Mouse (Mus musculus) erythroid progenitor cell, adult 5-6 weeks (primary cell): ENCODE measurements around the gene Wfdc6b. TPM values are rescaled to one million over a fixed set of nuclear protein-coding genes. Genes with fewer than 3 reads are reported as not detected.

Source experiments
- ATAC-seq: replicated peaks from 2 replicates; pipeline ENCODE4 v1.8.0; 2016; ENCODE audit warnings: moderate number of reproducible peaks, mild to moderate bottlenecking, moderate TSS enrichment, inconsistent platforms; ENCODE audit not compliant: poor library complexity, low FRiP score, severe bottlenecking
- total RNA-seq, 2 experiments: library from RNA; stranded (forward) in 1 of 2; stranded (reverse) in 1 of 2; fragments of 150-400 nt in 1 of 2; fragments of 186-747, 209-891 nt in 1 of 2; gene quantifications; 2 replicates each; pipeline versions ENCODE4 v1.2.3 to v1.2.4; 2015 to 2017; ENCODE audit warnings: low replicate concordance in 2 of 2

The Wfdc6b gene
- total RNA-seq, 2 experiments from 2014 or later: not detected

DNA sequence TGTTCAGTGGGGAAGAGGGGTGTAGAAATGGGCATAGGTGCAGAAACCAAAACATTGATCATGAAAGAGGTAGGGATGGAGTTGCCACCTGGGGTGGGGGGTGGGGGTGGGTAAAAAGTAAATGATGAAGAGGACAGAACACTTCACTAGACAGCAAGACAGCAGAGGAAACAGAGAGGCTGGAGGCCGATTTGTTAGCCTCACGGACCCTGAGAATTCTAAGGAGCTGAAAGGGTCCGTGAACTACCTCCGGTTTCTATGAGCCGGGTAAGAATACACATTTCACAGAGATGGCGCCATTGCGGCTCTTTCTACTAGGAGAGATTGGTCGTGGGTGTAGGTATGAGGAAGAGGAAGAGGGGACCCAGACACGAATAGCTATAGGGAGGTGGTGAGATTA lies 43.2 kb downstream of the Wfdc6b start, which contains the start of gene Wfdc9:
TSS of gene Wfdc9 (minus strand) at position 101 of the 400 bp plus-strand sequence.
- ATAC-seq: no peak

DNA sequence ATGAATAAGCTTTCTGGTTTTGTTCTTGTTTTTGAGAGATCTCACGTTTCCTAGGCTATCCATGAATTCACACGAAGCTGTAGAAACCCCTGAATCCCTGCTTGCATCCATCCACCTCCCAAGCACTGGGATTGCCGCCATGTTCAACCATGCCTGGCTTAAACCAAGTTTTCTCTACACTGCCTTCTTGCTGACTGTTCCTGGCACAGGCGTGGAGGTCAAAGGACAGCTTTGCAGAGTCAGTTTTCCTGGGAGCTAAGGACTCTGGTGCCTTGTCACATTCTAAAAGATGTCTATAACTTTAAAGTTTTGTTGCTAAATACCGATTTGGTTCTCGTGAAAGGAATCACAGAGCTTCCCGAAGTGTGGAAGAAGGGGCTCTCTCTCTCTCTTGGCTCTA lies 51.5 kb downstream of the Wfdc6b start:
- no peak for ATAC-seq

Other genes with a start within 250 kb of the Wfdc6b start
Only the 30 nearest of the 33 such genes appear.
- not detected in 2 replicates for gene Rbpjl, start 210.4 kb upstream of the Wfdc6b start, total RNA-seq (2015; ENCODE audit: low replicate concordance)
- not detected in 2 replicates for gene Rbpjl, start 210.4 kb upstream of the Wfdc6b start, total RNA-seq (2017; ENCODE audit: low replicate concordance)
- gene Matn4, start 208.4 kb upstream of the Wfdc6b start, total RNA-seq (2015; ENCODE audit: low replicate concordance): not detected in 2 replicates
- gene Matn4, start 208.4 kb upstream of the Wfdc6b start, total RNA-seq (2017; ENCODE audit: low replicate concordance): not detected in 2 replicates
- gene Sdc4, start 169.6 kb upstream of the Wfdc6b start, total RNA-seq (2015; ENCODE audit: low replicate concordance): 2.5 and 7.2 TPM in 2 replicates
- 5.7 and 7.2 TPM in 2 replicates for gene Sdc4, start 169.6 kb upstream of the Wfdc6b start, total RNA-seq (2017; ENCODE audit: low replicate concordance)
- 8.8 and 10.8 TPM in 2 replicates for gene Sys1, start 156.6 kb upstream of the Wfdc6b start, total RNA-seq (2015; ENCODE audit: low replicate concordance)
- 3.1 and 5.3 TPM in 2 replicates for gene Sys1, start 156.6 kb upstream of the Wfdc6b start, total RNA-seq (2017; ENCODE audit: low replicate concordance)
- not detected in 2 replicates for gene Gm20458, start 152.6 kb upstream of the Wfdc6b start, total RNA-seq (2015; ENCODE audit: low replicate concordance)
- gene Gm20458, start 152.6 kb upstream of the Wfdc6b start, total RNA-seq (2017; ENCODE audit: low replicate concordance): not detected in 2 replicates
- not detected in 2 replicates for gene Trp53tg5, start 139.8 kb upstream of the Wfdc6b start, total RNA-seq (2015; ENCODE audit: low replicate concordance)
- not detected in 2 replicates for gene Trp53tg5, start 139.8 kb upstream of the Wfdc6b start, total RNA-seq (2017; ENCODE audit: low replicate concordance)
- gene Dbndd2, start 127.4 kb upstream of the Wfdc6b start, total RNA-seq (2015; ENCODE audit: low replicate concordance): 6.3 TPM in 1 of 2 replicates, not detected in the other
- gene Dbndd2, start 127.4 kb upstream of the Wfdc6b start, total RNA-seq (2017; ENCODE audit: low replicate concordance): 0.61 TPM in 1 of 2 replicates, not detected in the other
- 18.0 and 22.7 TPM in 2 replicates for gene Pigt, start 116.0 kb upstream of the Wfdc6b start, total RNA-seq (2015; ENCODE audit: low replicate concordance)
- 7.7 and 26.9 TPM in 2 replicates for gene Pigt, start 116.0 kb upstream of the Wfdc6b start, total RNA-seq (2017; ENCODE audit: low replicate concordance)
- gene Wfdc2, start 51.1 kb upstream of the Wfdc6b start, total RNA-seq (2015; ENCODE audit: low replicate concordance): not detected in 2 replicates
- not detected in 2 replicates for gene Wfdc2, start 51.1 kb upstream of the Wfdc6b start, total RNA-seq (2017; ENCODE audit: low replicate concordance)
- gene Spint3, start 40.1 kb upstream of the Wfdc6b start, total RNA-seq (2015; ENCODE audit: low replicate concordance): not detected in 2 replicates
- gene Spint3, start 40.1 kb upstream of the Wfdc6b start, total RNA-seq (2017; ENCODE audit: low replicate concordance): not detected in 2 replicates
- not detected in 2 replicates for gene Wfdc6a, start 28.1 kb upstream of the Wfdc6b start, total RNA-seq (2015; ENCODE audit: low replicate concordance)
- not detected in 2 replicates for gene Wfdc6a, start 28.1 kb upstream of the Wfdc6b start, total RNA-seq (2017; ENCODE audit: low replicate concordance)
- gene Eppin, start 19.9 kb upstream of the Wfdc6b start, total RNA-seq (2015; ENCODE audit: low replicate concordance): not detected in 2 replicates
- not detected in 2 replicates for gene Eppin, start 19.9 kb upstream of the Wfdc6b start, total RNA-seq (2017; ENCODE audit: low replicate concordance)
- gene Wfdc8, start 104 bp downstream of the Wfdc6b start, total RNA-seq (2015; ENCODE audit: low replicate concordance): not detected in 2 replicates
- not detected in 2 replicates for gene Wfdc8, start 104 bp downstream of the Wfdc6b start, total RNA-seq (2017; ENCODE audit: low replicate concordance)
- gene Wfdc16, start 25.3 kb downstream of the Wfdc6b start, total RNA-seq (2015; ENCODE audit: low replicate concordance): not detected in 2 replicates
- gene Wfdc16, start 25.3 kb downstream of the Wfdc6b start, total RNA-seq (2017; ENCODE audit: low replicate concordance): not detected in 2 replicates
- not detected in 2 replicates for gene Wfdc10, start 42.5 kb downstream of the Wfdc6b start, total RNA-seq (2015; ENCODE audit: low replicate concordance)
- gene Wfdc10, start 42.5 kb downstream of the Wfdc6b start, total RNA-seq (2017; ENCODE audit: low replicate concordance): not detected in 2 replicates
- gene Wfdc9, start 43.1 kb downstream of the Wfdc6b start, total RNA-seq (2015; ENCODE audit: low replicate concordance): not detected in 2 replicates
- gene Wfdc9, start 43.1 kb downstream of the Wfdc6b start, total RNA-seq (2017; ENCODE audit: low replicate concordance): not detected in 2 replicates
- not detected in 2 replicates for gene Wfdc11, start 60.6 kb downstream of the Wfdc6b start, total RNA-seq (2015; ENCODE audit: low replicate concordance)
- not detected in 2 replicates for gene Wfdc11, start 60.6 kb downstream of the Wfdc6b start, total RNA-seq (2017; ENCODE audit: low replicate concordance)
- gene Wfdc13, start 71.6 kb downstream of the Wfdc6b start, total RNA-seq (2015; ENCODE audit: low replicate concordance): not detected in 2 replicates
- not detected in 2 replicates for gene Wfdc13, start 71.6 kb downstream of the Wfdc6b start, total RNA-seq (2017; ENCODE audit: low replicate concordance)
- not detected in 2 replicates for gene Spint4, start 85.0 kb downstream of the Wfdc6b start, total RNA-seq (2015; ENCODE audit: low replicate concordance)
- not detected in 2 replicates for gene Spint4, start 85.0 kb downstream of the Wfdc6b start, total RNA-seq (2017; ENCODE audit: low replicate concordance)
- gene Spint5, start 101.8 kb downstream of the Wfdc6b start, total RNA-seq (2015; ENCODE audit: low replicate concordance): not detected in 2 replicates
- gene Spint5, start 101.8 kb downstream of the Wfdc6b start, total RNA-seq (2017; ENCODE audit: low replicate concordance): not detected in 2 replicates
- gene Wfdc3, start 132.4 kb downstream of the Wfdc6b start, total RNA-seq (2015; ENCODE audit: low replicate concordance): 4.2 and 6.1 TPM in 2 replicates
- gene Wfdc3, start 132.4 kb downstream of the Wfdc6b start, total RNA-seq (2017; ENCODE audit: low replicate concordance): 2.3 and 2.8 TPM in 2 replicates
- gene Dnttip1, start 132.5 kb downstream of the Wfdc6b start, total RNA-seq (2015; ENCODE audit: low replicate concordance): 64.6 and 69.2 TPM in 2 replicates
- gene Dnttip1, start 132.5 kb downstream of the Wfdc6b start, total RNA-seq (2017; ENCODE audit: low replicate concordance): 44.0 and 58.0 TPM in 2 replicates
- gene Ube2c, start 156.4 kb downstream of the Wfdc6b start, total RNA-seq (2015; ENCODE audit: low replicate concordance): 1,168 and 1,264 TPM in 2 replicates
- gene Ube2c, start 156.4 kb downstream of the Wfdc6b start, total RNA-seq (2017; ENCODE audit: low replicate concordance): 649 and 1,020 TPM in 2 replicates
- not detected in 2 replicates for gene Tnnc2, start 166.4 kb downstream of the Wfdc6b start, total RNA-seq (2015; ENCODE audit: low replicate concordance)
- gene Tnnc2, start 166.4 kb downstream of the Wfdc6b start, total RNA-seq (2017; ENCODE audit: low replicate concordance): not detected in 2 replicates
- not detected in 2 replicates for gene Snx21, start 172.3 kb downstream of the Wfdc6b start, total RNA-seq (2015; ENCODE audit: low replicate concordance)
- 0.13 TPM in 1 of 2 replicates, not detected in the other for gene Snx21, start 172.3 kb downstream of the Wfdc6b start, total RNA-seq (2017; ENCODE audit: low replicate concordance)
- gene Acot8, start 191.4 kb downstream of the Wfdc6b start, total RNA-seq (2015; ENCODE audit: low replicate concordance): 23.8 and 30.6 TPM in 2 replicates
- 33.6 and 58.4 TPM in 2 replicates for gene Acot8, start 191.4 kb downstream of the Wfdc6b start, total RNA-seq (2017; ENCODE audit: low replicate concordance)
- gene Zswim3, start 191.6 kb downstream of the Wfdc6b start, total RNA-seq (2015; ENCODE audit: low replicate concordance): 2.5 and 7.2 TPM in 2 replicates
- gene Zswim3, start 191.6 kb downstream of the Wfdc6b start, total RNA-seq (2017; ENCODE audit: low replicate concordance): 1.3 and 2.3 TPM in 2 replicates
- 1.1 and 5.4 TPM in 2 replicates for gene Zswim1, start 209.2 kb downstream of the Wfdc6b start, total RNA-seq (2015; ENCODE audit: low replicate concordance)
- gene Zswim1, start 209.2 kb downstream of the Wfdc6b start, total RNA-seq (2017; ENCODE audit: low replicate concordance): 0.30 TPM in 1 of 2 replicates, not detected in the other
- gene Spata25, start 215.0 kb downstream of the Wfdc6b start, total RNA-seq (2015; ENCODE audit: low replicate concordance): not detected in 2 replicates
- gene Spata25, start 215.0 kb downstream of the Wfdc6b start, total RNA-seq (2017; ENCODE audit: low replicate concordance): not detected in 2 replicates
- gene Ctsa, start 219.4 kb downstream of the Wfdc6b start, total RNA-seq (2015; ENCODE audit: low replicate concordance): 34.0 and 35.3 TPM in 2 replicates
- gene Ctsa, start 219.4 kb downstream of the Wfdc6b start, total RNA-seq (2017; ENCODE audit: low replicate concordance): 38.9 and 43.0 TPM in 2 replicates